Mouse (Mus musculus) lung, postnatal 0 days (tissue): ENCODE measurements around the gene Tuba3b. TPM values are rescaled to one million over a fixed set of nuclear protein-coding genes. Genes with fewer than 3 reads are reported as not detected.

Experiments used
- ATAC-seq: fragments of 200-750 bp; cut with Nextera tagmentation; 2 replicates; pipeline ENCODE4 v1.8.0; 2017; ENCODE audit warnings: moderate library complexity
- DNase-seq: peaks from one replicate; pipeline ENCODE4 v3.0.0-alpha.2; 2016; ENCODE audit warnings: low spot score
- H3K27ac ChIP-seq: fragments of 300-500 bp; sonication (generic); 2 replicates; pipeline ENCODE4 v1.5.1; 2014; ENCODE audit warnings: antibody characterized with exemption, mild to moderate bottlenecking, low read length, mixed read lengths
- H3K27me3 ChIP-seq: fragments of 300-500 bp; sonication (generic); replicated peaks from 2 replicates; pipeline ENCODE4 v1.6.1; 2014; ENCODE audit warnings: low read length, mixed read lengths; ENCODE audit not compliant: insufficient read depth
- H3K36me3 ChIP-seq: fragments of 300-500 bp; sonication (generic); 2 replicates; pipeline ENCODE4 v1.6.1; 2014; ENCODE audit warnings: low read length, mixed read lengths; ENCODE audit not compliant: insufficient read depth
- H3K4me1 ChIP-seq: fragments of 300-500 bp; sonication (generic); 2 replicates; pipeline ENCODE4 v1.6.1; 2014; ENCODE audit warnings: antibody characterized with exemption, low read depth, low read length, mixed read lengths; ENCODE audit not compliant: insufficient read depth
- H3K4me2 ChIP-seq: fragments of 300-500 bp; sonication (generic); replicated peaks from 2 replicates; pipeline ENCODE4 v1.6.1; 2014; ENCODE audit warnings: low read depth, mild to moderate bottlenecking, low read length, moderate library complexity, mixed read lengths
- H3K4me3 ChIP-seq: fragments of 300-500 bp; sonication (generic); 2 replicates; pipeline ENCODE4 v1.5.1; 2014; ENCODE audit warnings: low read depth, low read length
- H3K9ac ChIP-seq: fragments of 300-500 bp; sonication (generic); replicated peaks from 2 replicates; pipeline ENCODE4 v1.6.1; 2014; ENCODE audit warnings: low read depth, mild to moderate bottlenecking
- H3K9me3 ChIP-seq: fragments of 300-500 bp; sonication (generic); 2 replicates; pipeline ENCODE4 v1.6.1; 2016; ENCODE audit warnings: low read length, mixed read lengths
- CTCF ChIP-seq: IDR thresholded peaks from 2 replicates; pipeline ENCODE4 v1.5.1; 2016; ENCODE audit warnings: antibody characterized with exemption, mild to moderate bottlenecking
- EP300 ChIP-seq: IDR thresholded peaks from 2 replicates; pipeline ENCODE4 v1.6.1; 2016; ENCODE audit warnings: antibody characterized with exemption, mild to moderate bottlenecking, control low read depth
- WGBS: fragments of 180-500 bp; shearing (Covaris S2); extraction: QIAGEN DNeasy Blood & Tissue Kit; methylation state at CpG from one replicate; pipeline ENCODE4 v1.1.7; 2014; 5-methylcytosine and 5-hydroxymethylcytosine counted together
- polyA plus RNA-seq: library from polyadenylated mRNA; unstranded; fragments of >200 nt; fragmentation: Nextera tagmentation; extraction: Ambion mirVana; gene quantifications from 2 replicates; pipeline ENCODE4 v1.2.1, GENCODE M21; 2015

Gene Tuba3b
- polyA plus RNA-seq, 1 experiment from 2014 or later, result not detected

- H3K4me3 ChIP-seq, result no peak overlapping the region
- DNase-seq (peak; percentile 33), ATAC-seq (peak; percentile 68)
- 30% methylated on average over 3 of the region's 3 CpGs for WGBS
- no peaks in the 10 kb centered on the region for H3K36me3 ChIP-seq
- no peaks in the 10 kb centered on the region for H3K4me1 ChIP-seq
- no peak overlapping the region for H3K27ac ChIP-seq
- H3K9me3 ChIP-seq, result no peaks in the 10 kb centered on the region; the same call in 1 of the 2 replicates
- no peak overlapping the region for H3K4me2 ChIP-seq
- no peaks in the 10 kb centered on the region for H3K27me3 ChIP-seq
- no peak overlapping the region for H3K9ac ChIP-seq
- no peak for TF ChIP-seq EP300
- TF ChIP-seq CTCF, result no peak
Observed at GRCm38 (mm10) chr6:145667654-145668053, 52.1 kb downstream of the Tuba3b start.

GRCm38 (mm10) chr6:145669596-145670071 is 54.1 kb downstream of the Tuba3b start:
- 69% methylated on average over 10 of the region's 10 CpGs for WGBS
- Histone ChIP-seq H3K27ac (no peak overlapping the region), H3K36me3 (no peaks in the 10 kb centered on the region), H3K4me2 (no peak overlapping the region), H3K4me1 (no peaks in the 10 kb centered on the region), H3K4me3 (no peak overlapping the region), H3K9me3 (no peaks in the 10 kb centered on the region; the same call in 1 of the 2 replicates), H3K9ac (no peak overlapping the region), H3K27me3 (no peaks in the 10 kb centered on the region)
- ATAC-seq, result no peak
- DNase-seq, result no peak
- no peak for TF ChIP-seq CTCF
- no peak for TF ChIP-seq EP300

Other genes starting within 250 kb of the Tuba3b start
- 0.74 and 0.81 TPM in 2 replicates for gene Lmntd1, start 1.4 kb upstream of the Tuba3b start, polyA plus RNA-seq
- 15.1 and 18.4 TPM in 2 replicates for gene Rassf8, start 131.0 kb downstream of the Tuba3b start, polyA plus RNA-seq
- 3.1 and 4.6 TPM in 2 replicates for gene Bhlhe41, start 249.8 kb downstream of the Tuba3b start, polyA plus RNA-seq